Mouse (Mus musculus) limb, embryonic 14.5 days (tissue): Measurements from ENCODE around the gene Dync1li2. TPM values are rescaled to one million over a fixed set of nuclear protein-coding genes. Genes with fewer than 3 reads are reported as not detected.

ENCODE experiments used
- ATAC-seq: fragments of 200-750 bp; cut with Nextera tagmentation; 2 replicates; pipeline ENCODE4 v1.8.0; 2017; ENCODE audit warnings: low read depth, moderate number of reproducible peaks, moderate TSS enrichment; ENCODE audit not compliant: low FRiP score
- DNase-seq: peaks from one replicate; pipeline ENCODE4 v3.0.0-alpha.2; 2015; ENCODE audit warnings: low spot score
- H3K27ac ChIP-seq: fragments of 300-500 bp; sonication (generic); replicated peaks from 2 replicates; pipeline ENCODE4 v1.5.1; 2014; ENCODE audit warnings: low read depth, mild to moderate bottlenecking, low read length, moderate library complexity, mixed read lengths
- H3K27me3 ChIP-seq: fragments of 300-500 bp; sonication (generic); 2 replicates; pipeline ENCODE4 v1.6.1; 2014; ENCODE audit warnings: low read length, mixed read lengths; ENCODE audit not compliant: control insufficient read depth, insufficient read depth
- H3K36me3 ChIP-seq: fragments of 300-500 bp; sonication (generic); 2 replicates; pipeline ENCODE4 v1.6.1; 2014; ENCODE audit warnings: mild to moderate bottlenecking, low read length, moderate library complexity, mixed read lengths; ENCODE audit not compliant: control insufficient read depth, insufficient read depth
- H3K4me1 ChIP-seq: fragments of 300-500 bp; sonication (generic); 2 replicates; pipeline ENCODE4 v1.6.1; 2014; ENCODE audit warnings: antibody characterized with exemption, low read length, mixed read lengths; ENCODE audit not compliant: control insufficient read depth, insufficient read depth
- H3K4me2 ChIP-seq: fragments of 300-500 bp; sonication (generic); replicated peaks from 2 replicates; pipeline ENCODE4 v1.6.1; 2014; ENCODE audit warnings: low read depth, mild to moderate bottlenecking, low read length, moderate library complexity; ENCODE audit not compliant: severe bottlenecking
- H3K4me3 ChIP-seq: fragments of 300-500 bp; sonication (generic); replicated peaks from 2 replicates; pipeline ENCODE4 v1.5.1; 2014; ENCODE audit warnings: low read length
- H3K9ac ChIP-seq: fragments of 300-500 bp; sonication (generic); 2 replicates; pipeline ENCODE4 v1.6.1; 2014; ENCODE audit warnings: mild to moderate bottlenecking, low read depth, low read length, moderate library complexity; ENCODE audit not compliant: severe bottlenecking
- H3K9me3 ChIP-seq: fragments of 300-500 bp; sonication (generic); 2 replicates; pipeline ENCODE4 v1.6.1; 2016; ENCODE audit warnings: low read length; ENCODE audit not compliant: control insufficient read depth
- POLR2A ChIP-seq: fragments of 200-500 bp; IDR thresholded peaks from 2 replicates; pipeline ENCODE4 v1.8.0; 2012; ENCODE audit warnings: inconsistent platforms, mild to moderate bottlenecking, moderate library complexity, borderline replicate concordance; ENCODE audit not compliant: insufficient read depth, insufficient read length; ENCODE audit errors: extremely low read depth
- WGBS: fragments of 180-500 bp; shearing (Covaris S2); extraction: QIAGEN DNeasy Blood & Tissue Kit; methylation state at CpG from one replicate; pipeline ENCODE4 v1.1.7; 2014; 5-methylcytosine and 5-hydroxymethylcytosine counted together
- polyA plus RNA-seq, 2 experiments: library from polyadenylated mRNA; depleted of rRNA in 1 of 2; stranded (reverse) in 1 of 2; unstranded in 1 of 2; fragments of >200 nt; fragmentation: Nextera tagmentation in 1 of 2; extraction: Ambion mirVana in 1 of 2; gene quantifications; 2 replicates each; pipeline versions ENCODE4 v1.2.1 to v1.2.3; 2012 to 2014

Dync1li2 gene
- polyA plus RNA-seq, 2 experiments, result 48.8 to 64.7 TPM

- no peak for DNase-seq
- H3K9me3 ChIP-seq, result no peaks in the 10 kb centered on the region
- H3K27me3 ChIP-seq, result no peaks in the 10 kb centered on the region
- H3K36me3 ChIP-seq, result no peaks in the 10 kb centered on the region
- H3K4me1 ChIP-seq, result peaks cover 38% of the 10 kb centered on the region
- TF ChIP-seq POLR2A, result no peak
- no peak overlapping the region for H3K4me2 ChIP-seq
- no peak overlapping the region for H3K9ac ChIP-seq
- no peak for ATAC-seq
- no peak overlapping the region for H3K27ac ChIP-seq
- H3K4me3 ChIP-seq, result no peak overlapping the region
- 88% methylated on average over 8 of the region's 8 CpGs for WGBS
Observed at GRCm38 (mm10) chr8:104390245-104390644, 52.6 kb downstream of the Dync1li2 start.

- no peak for DNase-seq
- Histone ChIP-seq H3K36me3 (no peaks in the 10 kb centered on the region), H3K4me1 (peaks cover 31% of the 10 kb centered on the region), H3K27ac (no peak overlapping the region), H3K9me3 (no peaks in the 10 kb centered on the region), H3K27me3 (no peaks in the 10 kb centered on the region), H3K9ac (no peak overlapping the region), H3K4me3 (no peak overlapping the region), H3K4me2 (no peak overlapping the region)
- no peak for ATAC-seq
- no peak for TF ChIP-seq POLR2A
- 91% methylated on average over 2 of the region's 2 CpGs for WGBS
Observed at GRCm38 (mm10) chr8:104387980-104388379, 54.9 kb downstream of the Dync1li2 start.

DNA sequence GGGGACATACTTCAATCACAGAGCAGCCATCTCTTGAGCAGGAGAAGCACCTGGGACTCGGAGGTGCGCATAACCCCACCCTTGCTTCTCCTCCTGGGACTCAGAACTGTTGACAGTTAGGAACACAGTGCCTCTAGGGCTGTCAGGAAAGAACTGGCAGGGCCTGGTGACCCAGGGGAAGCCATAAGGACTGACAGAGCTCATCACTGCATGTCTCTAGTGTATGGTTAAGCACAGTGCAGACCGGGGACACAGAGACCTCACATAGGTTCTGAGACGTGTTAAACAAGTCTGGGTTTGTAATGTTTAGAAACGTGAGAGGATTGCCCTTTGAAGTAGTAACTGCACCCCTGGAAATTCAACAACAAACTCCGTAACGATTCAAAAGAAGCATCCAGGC is 55.3 kb downstream of the Dync1li2 start:
- Histone ChIP-seq H3K4me1 (peaks cover 33% of the 10 kb centered on the region), H3K4me3 (no peak overlapping the region), H3K4me2 (no peak overlapping the region; the same call in 1 of the 2 replicates), H3K9me3 (no peaks in the 10 kb centered on the region), H3K9ac (no peak overlapping the region), H3K27me3 (no peaks in the 10 kb centered on the region), H3K36me3 (no peaks in the 10 kb centered on the region), H3K27ac (no peak overlapping the region)
- ATAC-seq (no peak; the same call in 1 of the 2 replicates), DNase-seq (no peak)
- 28% methylated on average over 7 of the region's 7 CpGs for WGBS
- TF ChIP-seq POLR2A, result no peak

- Histone ChIP-seq H3K4me1 (peaks cover 33% of the 10 kb centered on the region), H3K36me3 (no peaks in the 10 kb centered on the region), H3K9ac (no peak overlapping the region), H3K4me2 (no peak overlapping the region), H3K27ac (no peak overlapping the region), H3K9me3 (no peaks in the 10 kb centered on the region), H3K27me3 (no peaks in the 10 kb centered on the region), H3K4me3 (no peak overlapping the region)
- ATAC-seq, result no peak
- no peak for DNase-seq
- 16% methylated on average over 4 of the region's 4 CpGs for WGBS
- TF ChIP-seq POLR2A, result no peak
Observed at GRCm38 (mm10) chr8:104386693-104387092, 56.2 kb downstream of the Dync1li2 start.

- no peak for DNase-seq
- TF ChIP-seq POLR2A, result no peak
- 85% methylated on average over 3 of the region's 3 CpGs for WGBS
- no peaks in the 10 kb centered on the region for H3K36me3 ChIP-seq
- H3K27me3 ChIP-seq, result no peaks in the 10 kb centered on the region
- peaks cover 33% of the 10 kb centered on the region for H3K4me1 ChIP-seq
- H3K9ac ChIP-seq, result no peak overlapping the region
- ATAC-seq, result no peak
- H3K27ac ChIP-seq, result no peak overlapping the region
- H3K9me3 ChIP-seq, result no peaks in the 10 kb centered on the region
- no peak overlapping the region for H3K4me2 ChIP-seq
- no peak overlapping the region for H3K4me3 ChIP-seq
Observed at GRCm38 (mm10) chr8:104383977-104384376, 58.9 kb downstream of the Dync1li2 start.

- no peaks in the 10 kb centered on the region for H3K27me3 ChIP-seq
- H3K27ac ChIP-seq, result no peak overlapping the region
- DNase-seq (peak; percentile 30), ATAC-seq (no peak)
- peaks cover 33% of the 10 kb centered on the region for H3K4me1 ChIP-seq
- H3K9ac ChIP-seq, result no peak overlapping the region
- H3K4me3 ChIP-seq, result no peak overlapping the region
- no peak for TF ChIP-seq POLR2A
- WGBS, result 45% methylated on average over 2 of the region's 2 CpGs
- no peak overlapping the region for H3K4me2 ChIP-seq
- H3K9me3 ChIP-seq, result no peaks in the 10 kb centered on the region
- no peaks in the 10 kb centered on the region for H3K36me3 ChIP-seq
Observed at GRCm38 (mm10) chr8:104383296-104383695, 59.6 kb downstream of the Dync1li2 start.
